Mouse (Mus musculus) thymus, adult 2 months (tissue): Measurements from ENCODE around the gene Pkd1l3. TPM values are rescaled to one million over a fixed set of nuclear protein-coding genes. Genes with fewer than 3 reads are reported as not detected.
A peak's percentile ranks its signal among the peaks of the same experiment; 100 is the strongest.

Source experiments
- DNase-seq: peaks from one replicate; pipeline ENCODE4 v3.0.0; 2021
- H3K27ac ChIP-seq: fragments of 200-500 bp; 2 replicates; pipeline ENCODE4 v1.5.1; 2012; ENCODE audit warnings: low read length, control low read depth; ENCODE audit not compliant: control insufficient read depth, insufficient read depth
- H3K27me3 ChIP-seq: fragments of 200-500 bp; 2 replicates; pipeline ENCODE4 v1.6.1; 2012; ENCODE audit warnings: mild to moderate bottlenecking, low read length, moderate library complexity, mixed read lengths; ENCODE audit not compliant: control insufficient read depth, insufficient read depth
- H3K36me3 ChIP-seq: fragments of 200-500 bp; 2 replicates; pipeline ENCODE4 v1.6.1; 2012; ENCODE audit warnings: mild to moderate bottlenecking, low read length, moderate library complexity; ENCODE audit not compliant: control insufficient read depth, insufficient read depth
- H3K4me1 ChIP-seq: fragments of 200-500 bp; replicated peaks from 2 replicates; pipeline ENCODE4 v1.6.1; 2012; ENCODE audit warnings: low read length; ENCODE audit not compliant: control insufficient read depth, insufficient read depth
- H3K4me3 ChIP-seq: fragments of 200-500 bp; 2 replicates; pipeline ENCODE4 v1.5.1; 2012; ENCODE audit warnings: mild to moderate bottlenecking, low read length, control low read depth, moderate library complexity; ENCODE audit not compliant: control insufficient read depth, insufficient read depth
- CTCF ChIP-seq: fragments of 200-500 bp; IDR thresholded peaks from 2 replicates; pipeline ENCODE4 v1.5.1; 2012; ENCODE audit warnings: mild to moderate bottlenecking, control low read depth, low read length, moderate library complexity, borderline replicate concordance; ENCODE audit not compliant: control insufficient read depth, poor library complexity, insufficient read depth; ENCODE audit errors: extremely low read depth
- POLR2A ChIP-seq: fragments of 200-500 bp; IDR thresholded peaks from 2 replicates; pipeline ENCODE4 v1.6.1; 2012; ENCODE audit warnings: mild to moderate bottlenecking, low read length, control low read depth, moderate library complexity; ENCODE audit not compliant: control insufficient read depth, poor library complexity, insufficient read depth; ENCODE audit errors: extremely low read depth
- WGBS: fragments of 180-500 bp; shearing (Covaris S2); methylation state at CpG from one replicate; pipeline ENCODE4 v1.1.7; 2018; 5-methylcytosine and 5-hydroxymethylcytosine counted together
- polyA plus RNA-seq: library from polyadenylated mRNA; depleted of rRNA; stranded (reverse); fragments of >200 nt; gene quantifications from 2 replicates; pipeline ENCODE4 v1.2.3, GENCODE M21; 2012

Pkd1l3 gene
- polyA plus RNA-seq, 1 experiment = 0.34 TPM

DNA sequence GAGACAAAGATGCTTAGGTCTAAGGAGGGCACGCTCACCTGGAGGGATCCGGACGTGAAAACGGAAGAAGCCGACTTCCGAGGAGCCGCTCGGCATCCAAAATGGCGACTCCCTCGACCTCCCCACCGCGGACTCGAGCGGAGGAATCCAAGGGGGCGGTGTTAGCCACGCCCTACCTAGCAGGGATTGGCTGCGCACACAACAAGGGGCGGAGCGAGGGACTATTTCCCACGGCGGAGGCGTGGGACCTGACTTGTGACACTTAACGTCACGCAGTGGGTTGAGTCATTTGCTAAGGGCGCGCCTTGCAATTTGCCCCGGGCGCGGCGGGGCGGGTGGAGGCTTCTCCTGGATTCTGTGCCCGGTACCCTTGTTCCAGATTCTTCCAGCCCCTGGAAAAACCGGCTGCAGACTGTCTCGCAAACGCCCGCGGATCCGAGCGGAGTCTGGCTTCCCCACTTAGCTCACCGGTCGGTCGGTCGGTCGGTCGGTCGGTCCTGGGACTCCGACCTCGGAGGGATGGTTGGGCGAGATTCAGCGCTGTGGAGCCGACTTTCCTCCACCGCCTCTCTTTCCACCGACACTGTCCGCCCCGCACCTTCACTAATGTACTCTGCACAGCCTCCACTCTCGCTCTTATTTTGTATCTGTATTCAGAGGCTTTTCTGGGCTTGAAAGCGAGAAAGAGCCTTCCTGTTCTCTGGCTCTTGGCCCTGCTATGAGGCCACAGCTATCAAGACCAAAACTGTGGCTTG, 79.0 kb downstream of the Pkd1l3 start, which contains the start of gene Ist1:
Gene Ist1 (minus strand): TSS at position 115 of the 755 bp plus-strand sequence.
- Histone ChIP-seq H3K36me3 (no peaks in the 10 kb centered on the region), H3K27ac (0 out of 2 replicates have a peak within 1 kb of the TSS, but pooled peaks have one; percentile 21), H3K4me1 (peaks cover 10% of the 10 kb centered on the region), H3K4me3 (peak within 1 kb of the TSS; percentile 93), H3K27me3 (no peaks in the 10 kb centered on the region)
- under 1% methylated on average over 57 of the region's 57 CpGs for WGBS
- TF ChIP-seq CTCF (no peak), POLR2A (peak; percentile 93)
- DNase-seq = peak; percentile 98

DNA sequence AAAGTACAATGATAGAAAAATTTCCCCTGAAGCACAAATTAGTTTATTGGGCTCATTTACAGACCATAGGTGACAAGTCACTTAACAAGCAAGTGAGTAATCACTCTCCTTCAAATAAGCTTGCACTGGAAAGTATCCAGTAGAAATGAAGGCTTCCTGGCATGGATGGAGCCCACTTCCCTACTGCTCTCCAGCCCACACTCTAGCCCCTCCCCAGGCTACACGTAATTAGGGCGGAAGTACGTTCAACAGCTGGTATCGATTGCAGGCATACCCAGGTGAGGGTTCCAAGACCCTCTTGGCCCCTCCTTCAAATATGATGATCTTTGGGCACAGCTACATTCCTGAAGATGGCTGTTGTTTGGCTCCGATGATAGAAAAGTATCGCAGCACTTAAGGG, 79.8 kb downstream of the Pkd1l3 start:
- TF ChIP-seq POLR2A (no peak), CTCF (no peak)
- H3K4me3 ChIP-seq = no peak overlapping the region
- H3K27ac ChIP-seq = no peak overlapping the region

DNA sequence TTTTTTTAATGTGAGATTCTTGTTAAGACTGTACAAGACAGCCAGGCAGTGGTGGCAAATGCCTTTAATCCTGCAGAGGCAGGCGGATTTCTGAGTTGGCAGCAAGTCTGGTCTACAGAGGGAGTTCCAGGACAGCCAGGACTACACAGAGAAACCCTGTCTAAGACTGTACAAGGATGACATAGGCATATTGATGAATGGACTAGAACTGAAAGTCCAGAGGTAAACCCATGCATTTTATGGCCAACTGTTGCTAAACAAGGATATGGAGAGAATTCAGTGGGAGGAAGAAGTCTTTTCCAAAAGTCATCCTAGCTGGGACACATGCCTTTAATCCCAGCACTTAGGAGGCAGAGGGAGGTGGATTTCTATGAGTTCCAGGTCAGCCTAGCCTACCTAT, 83.4 kb downstream of the Pkd1l3 start:
- TF ChIP-seq CTCF (no peak), POLR2A (no peak)
- WGBS = 95% methylated on average over 1 of the region's 1 CpGs
- H3K4me1 ChIP-seq = 0 out of 2 replicates have a peak, but pooled peaks cover 3% of the 10 kb centered on the region
- no peak overlapping the region for H3K27ac ChIP-seq
- no peaks in the 10 kb centered on the region for H3K27me3 ChIP-seq
- no peaks in the 10 kb centered on the region for H3K36me3 ChIP-seq
- no peak for DNase-seq
- no peak overlapping the region for H3K4me3 ChIP-seq

More for the DNA sequence above, 79.8 kb downstream of the Pkd1l3 start:
- Histone ChIP-seq H3K27me3 (no peaks in the 10 kb centered on the region), H3K36me3 (no peaks in the 10 kb centered on the region), H3K4me1 (peaks cover 10% of the 10 kb centered on the region)
- DNase-seq = no peak
- 85% methylated on average over 6 of the region's 6 CpGs for WGBS

DNA sequence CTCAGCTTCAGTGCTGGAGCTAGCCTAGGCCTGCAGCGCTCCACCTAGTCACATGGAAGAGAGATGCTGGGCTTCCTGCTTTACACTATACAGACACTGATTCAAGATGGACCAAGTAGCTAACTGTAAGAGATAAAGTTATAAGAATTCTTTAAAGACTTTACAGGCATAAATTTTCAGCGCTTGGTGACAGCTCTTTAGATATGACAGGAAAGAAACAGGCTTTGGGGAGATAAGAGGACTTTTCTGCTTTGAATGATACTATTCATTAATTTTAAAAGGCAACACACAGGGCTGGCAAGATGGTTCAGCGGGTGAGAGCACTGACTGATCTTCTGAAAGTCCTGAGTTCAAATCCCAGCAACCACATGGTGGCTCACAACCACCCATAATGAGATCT, 84.2 kb downstream of the Pkd1l3 start:
- Histone ChIP-seq H3K4me3 (no peak overlapping the region), H3K27me3 (no peaks in the 10 kb centered on the region), H3K4me1 (0 out of 2 replicates have a peak, but pooled peaks cover 2% of the 10 kb centered on the region), H3K36me3 (no peaks in the 10 kb centered on the region), H3K27ac (no peak overlapping the region)
- 92% methylated on average over 3 of the region's 3 CpGs for WGBS
- DNase-seq = no peak
- TF ChIP-seq CTCF (no peak), POLR2A (no peak)

DNA sequence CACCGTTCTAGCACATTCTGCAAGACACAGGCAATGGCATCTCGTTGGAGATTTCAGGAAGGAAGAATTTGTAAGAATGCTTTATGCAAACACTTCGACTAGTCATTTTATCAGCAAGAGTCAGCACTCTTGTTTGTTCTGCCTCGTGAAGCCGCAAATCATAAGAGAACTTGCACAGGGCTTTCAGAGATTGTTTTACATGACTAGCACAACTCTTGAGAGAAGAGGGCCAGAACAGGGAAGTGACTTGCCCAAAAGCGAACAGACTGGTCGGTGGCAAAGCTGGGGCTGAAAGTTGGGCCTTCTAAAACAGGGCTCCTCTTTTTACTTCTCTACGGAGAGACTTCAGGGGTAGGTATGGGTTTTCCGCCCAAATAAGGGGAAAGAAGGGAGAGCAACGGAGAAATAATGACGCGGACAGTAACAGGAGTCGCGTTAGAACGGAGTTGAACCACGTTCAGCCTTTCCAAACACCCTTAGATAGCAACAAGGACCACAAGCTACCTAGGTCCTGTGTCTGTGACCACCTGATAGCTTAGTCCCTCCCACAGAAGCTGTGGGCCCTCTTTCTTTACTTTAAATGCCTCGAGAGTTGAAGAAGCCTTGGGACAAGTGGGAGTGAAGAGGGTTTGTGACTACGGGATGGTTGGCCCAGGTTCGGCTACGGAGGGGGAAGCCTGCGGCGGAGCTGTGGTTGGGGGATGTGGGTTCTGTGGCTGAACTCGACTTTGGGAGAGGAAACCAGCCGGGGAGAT, 90.4 kb downstream of the Pkd1l3 start:
- no peak for DNase-seq
- TF ChIP-seq CTCF = no peak
- no peak for TF ChIP-seq POLR2A
- Histone ChIP-seq H3K27me3 (no peaks in the 10 kb centered on the region), H3K4me1 (peaks cover 21% of the 10 kb centered on the region), H3K36me3 (no peaks in the 10 kb centered on the region), H3K4me3 (peak overlapping the region; percentile 77), H3K27ac (peak overlapping the region; percentile 1; the same call in 1 of the 2 replicates)
- WGBS = 3% methylated on average over 24 of the region's 24 CpGs

DNA sequence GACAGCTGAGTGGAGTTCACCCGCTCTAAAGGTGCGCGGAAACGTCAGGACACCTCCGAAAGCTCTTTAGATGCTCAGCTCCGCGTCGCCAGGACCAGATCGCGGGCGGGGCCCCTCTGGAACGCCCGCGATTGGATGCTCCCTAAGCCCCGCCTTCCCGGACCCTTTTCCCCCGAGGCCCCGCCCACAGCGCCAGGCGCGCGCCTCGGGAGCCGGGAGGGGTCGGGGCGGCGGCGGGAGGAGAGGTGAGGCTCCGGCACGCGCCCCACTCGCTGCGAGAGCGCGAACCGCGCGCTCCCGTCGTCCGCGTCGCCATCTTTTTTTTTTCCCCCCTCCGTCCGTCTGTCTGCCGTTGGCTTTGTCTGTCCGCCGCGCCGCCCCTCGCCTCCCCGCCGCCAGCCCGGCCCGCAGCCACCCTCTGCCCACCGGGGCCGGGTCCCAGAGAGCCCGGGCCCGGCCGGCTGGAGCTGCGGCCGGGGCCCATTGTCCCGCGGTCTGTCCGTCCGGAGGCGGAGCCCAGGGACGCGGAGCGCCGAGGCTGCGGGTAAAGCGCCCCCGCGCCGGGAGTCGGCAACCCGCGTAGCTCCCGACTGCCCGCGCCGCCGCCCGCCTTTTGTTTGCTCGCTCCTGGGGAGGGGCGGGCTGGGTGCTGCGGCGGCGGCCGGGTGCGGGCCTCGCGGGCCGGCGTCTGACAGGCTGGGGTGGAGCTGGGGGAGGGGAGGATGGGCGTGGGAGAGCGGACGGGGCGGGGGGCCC, 91.2 kb downstream of the Pkd1l3 start, which contains the start of gene Zfp821:
Gene Zfp821 (plus strand): TSS at position 227 of the 756 bp plus-strand sequence.
- DNase-seq = peak; percentile 93
- H3K4me3 ChIP-seq = peak within 1 kb of the TSS; percentile 77
- under 1% methylated on average over 73 of the region's 100 CpGs for WGBS
- H3K27me3 ChIP-seq = no peaks in the 10 kb centered on the region
- H3K36me3 ChIP-seq = no peaks in the 10 kb centered on the region
- peaks cover 21% of the 10 kb centered on the region for H3K4me1 ChIP-seq
- 0 out of 2 replicates have a peak, but pooled peaks have one; percentile 11 for TF ChIP-seq CTCF
- peak; percentile 64 for TF ChIP-seq POLR2A
- H3K27ac ChIP-seq = peak within 1 kb of the TSS; percentile 1; the same call in 1 of the 2 replicates
